ENCODE assay signal across 9 mouse cellular contexts in the genomic region with DNA sequence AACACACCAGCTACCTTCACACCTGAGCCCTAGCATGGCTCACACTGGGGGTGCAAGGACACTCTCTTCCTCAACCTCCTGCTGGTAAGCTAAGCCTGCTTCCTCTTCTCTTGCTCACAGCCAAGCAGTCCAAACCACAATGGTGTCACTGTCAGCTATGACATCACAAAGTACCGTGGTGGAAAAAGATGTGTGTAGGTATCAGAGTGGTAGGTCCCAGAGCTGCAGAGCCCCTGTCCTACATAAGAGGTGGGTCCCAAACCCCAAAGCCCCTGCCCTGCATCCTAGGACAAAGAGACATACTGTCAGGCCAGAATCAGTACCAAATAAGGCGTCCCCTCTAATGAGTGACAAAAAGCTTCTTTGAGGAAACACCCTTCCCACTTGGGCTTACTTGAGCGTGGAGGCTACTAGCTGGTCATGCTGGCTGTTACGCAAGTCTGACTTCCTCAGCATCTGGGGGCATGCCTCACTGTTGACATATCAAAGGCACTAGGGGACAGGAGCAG. TPM values are rescaled to one million over a fixed set of nuclear protein-coding genes. Genes with fewer than 3 reads are reported as not detected.
DNase-seq lines count a peak whose midpoint lies in the region; ATAC-seq and TF ChIP-seq lines count a peak whose summit lies in the region.
"Had no signal": no experiment of that assay in that cellular context is flagged by ENCODE, and none has a peak within 500 bp of the region (broad histone marks: within the 10 kb centered on the region; RNA-seq: fewer than 3 reads in every experiment).

No protein-coding gene starts in this region.

- no peaks in the 10 kb centered on the region for H3K27me3 ChIP-seq in liver, embryonic 16.5 days (ENCODE audit: control insufficient read depth, insufficient read depth, low read depth, low read length)

- H3K4me2 ChIP-seq in liver, embryonic 16.5 days (ENCODE audit: low read depth, low read length), result no peak overlapping the region
- H3K4me2 ChIP-seq: hindbrain, embryonic 15.5 days had no signal

- ATAC-seq in granulocyte monocyte progenitor cell, adult 5-6 weeks (replicated peaks; ENCODE audit: poor library complexity, severe bottlenecking), result peak; percentile 86
- peak; percentile 52 for ATAC-seq in liver, embryonic 16.5 days (ENCODE audit: low read depth)

- no peak overlapping the region for H3K4me3 ChIP-seq in gastrocnemius, adult 2 months
- no peak overlapping the region for H3K4me3 ChIP-seq in liver, embryonic 16.5 days (ENCODE audit: low read depth, low read length)
- H3K4me3 ChIP-seq: hindbrain, embryonic 15.5 days had no signal

- H3K9me3 ChIP-seq in liver, embryonic 16.5 days (replicated peaks; ENCODE audit: control insufficient read depth, low read length), result no peaks in the 10 kb centered on the region
- H3K9me3 ChIP-seq: hindbrain, embryonic 15.5 days had no signal

- H3K27ac ChIP-seq in gastrocnemius, adult 2 months, result peak overlapping the region; percentile 72
- peak overlapping the region; percentile 75 for H3K27ac ChIP-seq in liver, embryonic 16.5 days (ENCODE audit: low read length)
- H3K27ac ChIP-seq: hindbrain, embryonic 15.5 days had no signal

- H3K9ac ChIP-seq in liver, embryonic 16.5 days (ENCODE audit: low read depth, low read length), result no peak overlapping the region
- H3K9ac ChIP-seq: hindbrain, embryonic 15.5 days had no signal

- TF ChIP-seq CTCF in gastrocnemius, adult 2 months (IDR thresholded peaks at IDR 0.05), result no peak

- WGBS in liver, embryonic 16.5 days (ENCODE audit: insufficient replicate concordance), result 24% methylated on average over 4 of the region's 4 CpGs

- H3K4me1 ChIP-seq in liver, embryonic 16.5 days (ENCODE audit: control insufficient read depth, low read depth, low read length), result peaks cover 7% of the 10 kb centered on the region
- H3K4me1 ChIP-seq: hindbrain, embryonic 15.5 days had no signal

- DNase-seq in gastrocnemius, adult 2 months, result peak; percentile 52
- DNase-seq in gastrocnemius, postnatal 25 days, result no peak
- peak; percentile 48 for DNase-seq in spleen, adult 12 weeks (ENCODE audit: low spot score)
- no peak for DNase-seq in embryo, embryonic 10.5 days (ENCODE audit: low spot score)
- no peak for DNase-seq in ovary, postnatal 10 days (ENCODE audit: low spot score)
- no peak for DNase-seq in urinary bladder, adult 2 months (ENCODE audit: low spot score)

- no peaks in the 10 kb centered on the region for H3K36me3 ChIP-seq in liver, embryonic 16.5 days (ENCODE audit: control insufficient read depth, insufficient read depth)
- H3K36me3 ChIP-seq: hindbrain, embryonic 15.5 days had no signal

- intact Hi-C loops in gastrocnemius, adult 2 months (cut with DNase I), result no loop called here

RNA-seq across cellular contexts. Expression of a gene that starts 5.9 kb away (rescaled TPM):
- total RNA-seq in gastrocnemius, adult 2 months (2021), result 1 to 10 TPM; 2.5 to 3.0 TPM
- total RNA-seq in gastrocnemius, postnatal 25 days (2021), result 1 to 10 TPM; 2.2 to 3.7 TPM
- total RNA-seq in granulocyte monocyte progenitor cell, adult 5-6 weeks (2014; fragmentation: Nextera tagmentation), result 41.1 and 42.9 TPM in 2 replicates
- total RNA-seq in granulocyte monocyte progenitor cell, adult 5-6 weeks (2017), result 33.8 and 37.0 TPM in 2 replicates
- polyA plus RNA-seq in liver, embryonic 16.5 days (2015; fragmentation: Nextera tagmentation; extraction: Ambion mirVana), result 8.8 and 10.3 TPM in 2 replicates
- 10.5 TPM in 2 replicates for polyA plus RNA-seq in urinary bladder, adult 2 months (2012; rRNA removed)

RNA-seq across cellular contexts. Expression of a gene that starts 46.0 kb away (rescaled TPM):
- 10 to 100 TPM; 35.6 to 37.0 TPM for total RNA-seq in gastrocnemius, adult 2 months (2021)
- total RNA-seq in gastrocnemius, postnatal 25 days (2021), result 10 to 100 TPM; 26.7 to 32.8 TPM
- 21.4 and 26.1 TPM in 2 replicates for total RNA-seq in granulocyte monocyte progenitor cell, adult 5-6 weeks (2014; fragmentation: Nextera tagmentation)
- 37.3 and 41.3 TPM in 2 replicates for total RNA-seq in granulocyte monocyte progenitor cell, adult 5-6 weeks (2017)
- 2.9 and 3.7 TPM in 2 replicates for polyA plus RNA-seq in liver, embryonic 16.5 days (2015; fragmentation: Nextera tagmentation; extraction: Ambion mirVana)
- polyA plus RNA-seq in urinary bladder, adult 2 months (2012; rRNA removed), result 39.3 TPM in 2 replicates

Comparison
In these comparisons a context has a peak if more than half of its experiments do, and no peak if none do; other contexts are left out.
1. DNase-seq: peak in gastrocnemius, adult 2 months (single experiment) and spleen, adult 12 weeks (single experiment); none in gastrocnemius, postnatal 25 days (single experiment), embryo, embryonic 10.5 days (single experiment), ovary, postnatal 10 days (single experiment) and urinary bladder, adult 2 months (single experiment).
2. RNA of a gene that starts 5.9 kb away (total RNA-seq): 33.8 to 42.9 TPM in granulocyte monocyte progenitor cell, adult 5-6 weeks; 2.2 to 3.7 TPM in gastrocnemius, postnatal 25 days and 2.5 to 3.0 TPM in gastrocnemius, adult 2 months; every median in the first group is over 4 times any median in the second.